Mouse (Mus musculus) E14TG2a.4 (cell line): ENCODE measurements around the gene Arhgap21.

Experiments used
- CTCF ChIP-seq: conservative IDR thresholded peaks from 2 replicates; pipeline ENCODE4 v1.5.1; 2014; ENCODE audit warnings: low read length
- NANOG ChIP-seq: IDR thresholded peaks from 2 replicates; pipeline ENCODE4 v1.6.1; 2014; ENCODE audit warnings: borderline replicate concordance, low read length, mixed read lengths
- POU5F1 ChIP-seq: IDR thresholded peaks from 2 replicates; pipeline ENCODE4 v1.6.1; 2014; ENCODE audit warnings: low read length, borderline replicate concordance

DNA sequence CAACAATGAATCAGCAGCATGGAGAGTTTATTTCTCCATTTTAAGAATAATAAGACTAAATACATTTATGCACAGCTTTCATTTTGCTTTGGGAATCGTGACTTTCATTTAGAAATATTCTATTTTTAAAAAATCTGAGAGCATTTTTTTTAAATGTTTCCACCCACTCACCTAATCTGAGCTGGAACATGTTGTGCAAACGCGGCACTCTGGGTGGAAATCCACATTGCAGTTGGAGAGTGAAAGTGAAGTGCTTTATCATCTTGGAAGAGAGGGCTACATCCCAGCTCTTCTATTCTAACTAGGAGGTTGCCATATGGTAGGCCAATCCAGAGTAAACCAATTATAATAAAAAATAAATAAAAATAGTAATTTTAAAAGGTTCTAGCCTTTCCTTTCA, 4.8 kb upstream of the Arhgap21 start:
- no peak for TF ChIP-seq CTCF
- no peak for TF ChIP-seq NANOG
- no peak for TF ChIP-seq POU5F1
